Mouse (Mus musculus) brain, embryonic 14.5 days (tissue): ENCODE data around the gene Casd1.

ENCODE experiments used
- CTCF ChIP-seq: fragments of 200-500 bp; IDR thresholded peaks from 2 replicates; pipeline ENCODE4 v1.5.1; 2012; ENCODE audit warnings: inconsistent platforms, mild to moderate bottlenecking, moderate library complexity, borderline replicate concordance; ENCODE audit not compliant: insufficient read depth, insufficient read length; ENCODE audit errors: extremely low read depth
- POLR2A ChIP-seq: fragments of 200-500 bp; IDR thresholded peaks from 2 replicates; pipeline ENCODE4 v1.6.1; 2012; ENCODE audit warnings: mild to moderate bottlenecking, inconsistent platforms, borderline replicate concordance; ENCODE audit not compliant: poor library complexity, insufficient read depth, insufficient read length, severe bottlenecking; ENCODE audit errors: extremely low read depth

GRCm38 (mm10) chr6:4690438-4690837, 89.8 kb downstream of the Casd1 start:
- TF ChIP-seq CTCF (no peak), POLR2A (no peak)
